Mouse (Mus musculus): ENCODE measurements around the gene Ugt1a9.

Gene Ugt1a9

DNA sequence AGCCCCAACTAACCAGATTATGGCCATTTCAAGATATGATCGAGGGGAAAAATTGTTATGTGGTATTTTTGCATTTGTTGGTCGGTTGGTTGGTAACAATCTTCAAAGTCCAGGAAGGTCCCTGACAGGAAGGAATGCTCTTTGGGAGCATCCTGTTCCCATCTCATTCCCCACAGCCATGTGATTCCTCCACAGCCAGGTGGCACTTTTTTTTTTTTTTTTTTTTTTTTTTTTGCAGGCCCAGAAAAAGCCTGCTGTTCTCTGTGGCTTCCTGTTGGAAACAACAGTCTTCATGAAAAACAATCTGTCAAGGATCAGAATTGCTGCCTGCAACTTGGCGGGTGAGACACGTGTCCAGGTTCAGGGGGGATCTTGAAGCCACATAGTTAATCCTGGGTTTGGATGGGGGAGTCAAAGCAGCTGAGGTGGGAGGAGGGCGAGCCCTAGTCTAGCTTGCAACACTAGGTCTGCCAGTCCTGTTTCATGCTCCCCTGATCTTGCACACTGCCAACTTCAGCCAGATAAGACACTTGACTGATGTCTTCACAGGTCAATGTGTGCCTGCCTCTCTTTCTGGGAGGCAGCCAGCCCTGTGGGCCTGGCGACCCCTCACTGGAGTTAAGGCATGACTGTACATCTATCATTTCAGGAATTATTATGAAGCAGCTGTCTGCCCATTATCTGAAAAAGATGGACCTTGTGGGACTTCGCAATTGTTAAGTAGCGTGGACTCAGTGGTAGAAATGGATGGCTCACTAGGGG is 188.5 kb downstream of the Ugt1a9 start:
- DNase-seq (ENCODE audit: low read depth, low spot score): no peak

GRCm38 (mm10) chr1:88259643-88260024 is 189.0 kb downstream of the Ugt1a9 start:
- no peak for DNase-seq (ENCODE audit: low read depth, low spot score)

DNA sequence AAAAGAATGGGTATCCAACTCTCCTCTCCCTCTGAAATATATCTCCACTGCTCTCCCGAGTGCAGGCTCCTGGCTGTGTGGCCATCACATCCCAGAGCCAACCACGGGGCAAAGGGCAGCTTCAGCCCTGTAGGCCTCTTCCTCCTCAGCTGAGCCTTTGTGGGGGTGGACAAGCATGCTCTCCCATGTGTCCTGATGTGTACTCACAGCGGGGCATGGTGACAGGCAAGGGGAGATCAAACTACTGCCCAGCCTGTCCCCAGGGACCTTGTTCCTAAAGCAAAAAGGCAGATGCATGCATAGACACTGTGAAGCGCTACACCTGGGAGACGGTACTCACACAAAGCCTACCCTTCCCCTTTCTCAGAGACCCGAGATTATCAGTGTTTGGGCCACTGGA is 189.5 kb downstream of the Ugt1a9 start:
- DNase-seq (ENCODE audit: low read depth, low spot score): no peak

DNA sequence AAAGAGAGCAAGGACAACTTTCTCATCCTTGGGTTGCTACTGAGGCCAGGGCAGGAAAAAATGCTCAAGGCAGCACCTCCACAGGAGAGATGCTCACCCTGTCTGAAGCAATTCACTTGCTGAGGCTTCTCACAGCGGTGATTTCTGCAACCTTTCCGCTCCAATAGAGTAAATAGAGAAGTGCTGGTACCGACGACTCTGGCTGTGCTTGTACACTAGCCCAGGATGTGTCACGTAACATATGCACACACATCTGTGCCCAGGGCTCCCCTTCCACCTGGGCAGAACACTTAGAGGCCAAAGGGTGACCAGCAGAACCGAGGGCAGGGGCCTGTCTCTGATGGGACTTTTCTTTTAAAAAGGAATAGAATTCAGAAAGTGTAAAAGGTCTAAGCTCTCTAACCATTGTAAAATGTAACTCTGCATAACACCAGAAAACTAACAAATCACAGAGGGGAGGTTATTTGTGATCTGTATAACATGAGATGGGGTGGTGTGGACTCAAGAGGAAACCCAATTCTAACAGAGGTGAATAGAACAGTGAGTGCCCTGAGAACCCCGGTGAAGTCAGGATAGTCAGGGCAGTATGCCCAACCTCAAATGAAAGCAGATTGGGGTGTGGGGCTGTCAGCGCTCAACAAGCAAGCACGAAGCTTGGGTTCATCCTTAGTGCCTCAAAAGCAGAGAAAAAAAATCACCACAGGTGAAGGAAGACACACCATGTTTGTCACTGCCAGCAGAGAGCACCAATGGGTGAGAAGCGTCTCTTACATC is 190.2 kb downstream of the Ugt1a9 start:
- DNase-seq (ENCODE audit: low read depth, low spot score): no peak

GRCm38 (mm10) chr1:88261706-88262105 is 191.1 kb downstream of the Ugt1a9 start:
- DNase-seq (ENCODE audit: low read depth, low spot score): no peak

- no peak for DNase-seq (ENCODE audit: low read depth, low spot score)
Measured at GRCm38 (mm10) chr1:88262255-88262654, 191.7 kb downstream of the Ugt1a9 start.

DNA sequence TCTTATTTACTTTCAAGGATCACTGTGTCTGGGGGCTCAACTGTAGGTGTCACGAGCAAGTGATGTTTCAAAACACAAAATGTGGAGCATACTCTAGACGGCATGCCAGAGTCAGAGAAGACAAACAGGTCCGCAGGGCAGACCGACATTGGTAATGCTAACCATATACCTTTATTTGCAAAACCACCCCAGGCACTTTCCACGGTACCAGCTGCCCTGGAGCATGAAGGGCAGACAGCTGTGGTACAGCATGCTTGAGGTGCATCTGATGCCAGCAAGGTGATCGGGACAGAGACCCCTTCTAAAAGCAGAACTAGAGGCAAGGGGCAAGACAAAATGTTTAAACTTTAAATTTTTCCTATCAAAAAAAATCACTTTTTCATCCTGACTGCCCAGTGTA is 192.4 kb downstream of the Ugt1a9 start:
- DNase-seq (ENCODE audit: low read depth, low spot score): no peak

- no peak for DNase-seq (ENCODE audit: low read depth, low spot score)
Measured at GRCm38 (mm10) chr1:88263778-88264177, 193.2 kb downstream of the Ugt1a9 start.

GRCm38 (mm10) chr1:88264237-88264868 is 193.8 kb downstream of the Ugt1a9 start:
- DNase-seq (ENCODE audit: low read depth, low spot score): no peak

- no peak for DNase-seq (ENCODE audit: low read depth, low spot score)
Measured at GRCm38 (mm10) chr1:88264869-88265240, 194.3 kb downstream of the Ugt1a9 start.

DNA sequence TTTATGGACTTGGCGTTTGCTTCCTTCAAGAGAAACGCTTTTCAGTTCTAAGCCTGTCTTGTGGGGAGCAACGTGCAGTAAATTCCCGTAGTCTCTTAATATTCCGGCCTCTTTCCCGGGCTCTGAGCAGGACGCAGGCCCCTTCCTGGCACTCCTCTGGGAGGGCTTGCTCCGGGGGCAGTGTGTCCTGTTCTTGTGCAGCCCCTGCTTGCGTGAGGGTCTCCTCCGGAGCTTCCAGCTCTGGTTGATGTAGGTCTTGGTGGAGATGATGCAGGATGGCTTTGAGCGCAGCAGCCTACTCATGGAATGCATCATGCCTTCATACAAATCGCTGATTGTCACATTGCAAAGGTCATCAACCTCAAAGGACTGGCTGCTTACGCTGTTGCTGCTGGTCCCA is 195.5 kb downstream of the Ugt1a9 start:
- no peak for DNase-seq (ENCODE audit: low read depth, low spot score)

DNA sequence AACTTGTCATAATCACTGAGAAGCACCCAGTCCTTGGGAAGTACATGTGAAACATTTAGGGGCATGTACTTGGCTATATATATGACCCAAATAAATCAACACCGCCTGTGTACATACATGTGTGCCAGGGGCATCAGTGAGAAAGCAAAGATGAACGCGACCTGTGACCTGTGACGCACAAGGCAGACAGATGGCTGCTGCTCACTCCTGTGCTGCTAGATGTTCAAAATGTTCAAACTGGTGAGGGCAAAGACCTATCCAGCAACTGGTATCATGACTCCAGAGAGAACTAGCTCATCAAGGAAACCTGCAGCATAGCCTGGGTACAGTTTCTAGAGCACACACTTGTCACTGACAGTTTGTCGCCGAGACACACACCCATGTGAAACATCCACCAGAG is 196.9 kb downstream of the Ugt1a9 start:
- no peak for DNase-seq (ENCODE audit: low read depth, low spot score)

- DNase-seq (ENCODE audit: low read depth, low spot score): no peak
Measured at GRCm38 (mm10) chr1:88268070-88268469, 197.5 kb downstream of the Ugt1a9 start.

Measured in c-Kit-negative CD71-positive TER-119-positive erythroid progenitor cells, embryonic 14.5 days (primary cell).